Mouse (Mus musculus): Measurements from ENCODE around the gene Pdzk1ip1. TPM values are rescaled to one million over a fixed set of nuclear protein-coding genes. Genes with fewer than 3 reads are reported as not detected.
A peak's percentile ranks its signal among the peaks of the same experiment; 100 is the strongest.

Gene Pdzk1ip1
- polyA plus RNA-seq, 1 experiment: not detected

DNA sequence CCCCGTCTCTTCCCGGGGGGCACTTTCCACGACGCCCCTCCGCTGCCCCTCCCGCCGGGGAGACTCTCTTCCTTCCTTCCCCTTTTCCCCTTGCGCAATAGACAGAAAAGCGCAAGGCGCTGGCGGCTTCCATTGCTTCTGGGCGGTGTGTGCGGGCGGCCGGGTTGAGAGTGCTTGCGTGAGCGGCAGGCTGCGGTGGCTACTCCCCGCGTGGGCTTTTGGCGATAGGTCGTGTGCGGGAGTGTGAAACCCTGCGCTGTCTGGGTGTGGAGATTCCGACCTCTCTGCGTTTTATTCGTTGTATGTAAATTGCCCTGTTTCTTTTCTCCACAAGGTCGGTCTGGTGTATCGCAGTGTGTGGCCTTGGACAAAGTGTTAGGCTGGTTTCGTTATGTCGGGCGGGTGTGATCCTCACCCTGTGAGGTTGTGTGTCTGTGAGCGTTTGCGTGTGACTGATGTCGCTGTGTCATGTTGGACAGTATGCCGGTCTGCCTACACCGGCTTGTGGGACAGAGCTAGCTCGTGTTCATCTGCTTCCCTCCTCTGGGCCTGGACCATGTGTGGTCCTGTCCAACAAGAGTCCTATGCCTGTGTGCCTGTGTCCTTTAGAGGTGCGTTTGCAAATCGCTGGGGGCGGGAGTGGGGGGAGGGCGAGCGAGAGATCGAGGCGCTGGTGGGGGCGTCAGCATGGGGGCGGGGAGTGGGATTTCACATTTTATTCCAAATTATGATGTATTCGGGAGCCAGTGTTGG, 31.4 kb upstream of the Pdzk1ip1 start:
- H3K4me3 ChIP-seq (ENCODE audit: insufficient read depth, low read length): peak overlapping the region; percentile 18

GRCm38 (mm10) chr4:115057674-115058316, 30.7 kb upstream of the Pdzk1ip1 start:
- TF ChIP-seq CTCF (IDR thresholded peaks at IDR 0.05; ENCODE audit: borderline replicate concordance, insufficient read depth, low read length) (no peak), POLR2A (IDR thresholded peaks at IDR 0.05; ENCODE audit: low read depth, low read length) (no peak)
- H3K27ac ChIP-seq (ENCODE audit: insufficient read depth, low read length): no peak overlapping the region
- no peak overlapping the region for H3K4me3 ChIP-seq (ENCODE audit: insufficient read depth, low read length)
- H3K4me1 ChIP-seq (ENCODE audit: control insufficient read depth, insufficient read depth, low read length): no peaks in the 10 kb centered on the region; the same call in 1 of the 2 replicates

More for the DNA sequence above, 31.4 kb upstream of the Pdzk1ip1 start:
- TF ChIP-seq CTCF (IDR thresholded peaks at IDR 0.05; ENCODE audit: borderline replicate concordance, insufficient read depth, low read length) (no peak), POLR2A (IDR thresholded peaks at IDR 0.05; ENCODE audit: low read depth, low read length) (no peak)
- H3K27ac ChIP-seq (ENCODE audit: insufficient read depth, low read length): no peak overlapping the region
- H3K4me1 ChIP-seq (ENCODE audit: control insufficient read depth, insufficient read depth, low read length): no peaks in the 10 kb centered on the region; the same call in 1 of the 2 replicates

DNA sequence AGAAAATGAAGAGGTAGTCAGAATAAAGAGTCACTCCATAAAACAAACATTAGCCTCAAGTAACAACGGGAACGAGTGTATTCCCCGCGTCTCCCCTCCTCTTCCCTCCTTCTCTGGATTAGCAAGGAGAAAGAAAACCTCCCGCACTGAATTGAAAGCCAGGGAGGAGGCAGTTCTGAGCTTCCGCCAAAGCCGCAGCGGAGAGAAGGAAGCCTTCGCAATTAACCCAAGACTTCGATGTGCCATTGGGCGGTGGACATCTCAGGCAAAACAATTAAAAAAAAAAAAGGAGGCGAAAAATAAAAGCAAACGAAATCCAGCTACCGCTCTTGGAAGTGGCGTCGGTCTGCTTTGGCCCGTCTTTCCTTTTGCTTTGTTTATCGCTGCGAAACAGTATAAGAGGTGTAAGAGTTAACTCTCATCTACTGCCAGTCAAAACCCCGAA, 30.2 kb upstream of the Pdzk1ip1 start:
- TF ChIP-seq POLR2A (IDR thresholded peaks at IDR 0.05; ENCODE audit: low read depth, low read length) (no peak), CTCF (IDR thresholded peaks at IDR 0.05; ENCODE audit: borderline replicate concordance, insufficient read depth, low read length) (no peak)
- Histone ChIP-seq H3K4me1 (ENCODE audit: control insufficient read depth, insufficient read depth, low read length) (no peaks in the 10 kb centered on the region), H3K4me3 (ENCODE audit: insufficient read depth, low read length) (no peak overlapping the region), H3K27ac (ENCODE audit: insufficient read depth, low read length) (no peak overlapping the region)

GRCm38 (mm10) chr4:115058871-115059590, 29.5 kb upstream of the Pdzk1ip1 start:
- no peak overlapping the region for H3K27ac ChIP-seq (ENCODE audit: insufficient read depth, low read length)
- H3K4me3 ChIP-seq (ENCODE audit: insufficient read depth, low read length): no peak overlapping the region
- TF ChIP-seq POLR2A (IDR thresholded peaks at IDR 0.05; ENCODE audit: low read depth, low read length) (no peak), CTCF (IDR thresholded peaks at IDR 0.05; ENCODE audit: borderline replicate concordance, insufficient read depth, low read length) (no peak)
- H3K4me1 ChIP-seq (ENCODE audit: control insufficient read depth, insufficient read depth, low read length): no peaks in the 10 kb centered on the region

DNA sequence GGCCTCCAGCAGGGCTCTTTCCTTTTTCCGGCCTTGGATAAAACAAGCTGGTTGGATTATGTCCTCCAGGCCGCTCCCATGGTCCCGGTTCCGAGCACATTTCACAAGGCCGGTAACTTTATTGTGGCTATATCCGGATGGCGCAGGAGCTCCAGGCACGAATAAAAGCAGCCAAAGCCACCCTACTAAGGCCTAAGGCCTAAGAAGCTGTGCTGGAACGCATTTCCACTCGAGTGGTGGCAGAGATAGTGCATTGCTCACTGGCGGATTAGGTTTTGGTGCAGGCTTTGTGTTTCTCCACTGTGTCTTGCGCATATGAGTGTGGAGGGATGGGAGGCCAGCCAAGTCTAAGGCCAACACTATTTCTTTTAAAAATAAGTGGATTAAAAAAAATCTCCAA, 28.6 kb upstream of the Pdzk1ip1 start:
- H3K4me3 ChIP-seq (ENCODE audit: insufficient read depth, low read length): no peak overlapping the region
- TF ChIP-seq CTCF (IDR thresholded peaks at IDR 0.05; ENCODE audit: borderline replicate concordance, insufficient read depth, low read length) (no peak), POLR2A (IDR thresholded peaks at IDR 0.05; ENCODE audit: low read depth, low read length) (no peak)
- no peak overlapping the region for H3K27ac ChIP-seq (ENCODE audit: insufficient read depth, low read length)
- no peaks in the 10 kb centered on the region for H3K4me1 ChIP-seq (ENCODE audit: control insufficient read depth, insufficient read depth, low read length)

GRCm38 (mm10) chr4:115060753-115061152, 27.8 kb upstream of the Pdzk1ip1 start:
- H3K4me3 ChIP-seq (ENCODE audit: insufficient read depth, low read length): no peak overlapping the region
- TF ChIP-seq CTCF (IDR thresholded peaks at IDR 0.05; ENCODE audit: borderline replicate concordance, insufficient read depth, low read length): no peak
- no peak for TF ChIP-seq POLR2A (IDR thresholded peaks at IDR 0.05; ENCODE audit: low read depth, low read length)
- no peaks in the 10 kb centered on the region for H3K4me1 ChIP-seq (ENCODE audit: control insufficient read depth, insufficient read depth, low read length)
- H3K27ac ChIP-seq (ENCODE audit: insufficient read depth, low read length): no peak overlapping the region

GRCm38 (mm10) chr4:115062540-115062874, 26.0 kb upstream of the Pdzk1ip1 start:
- Histone ChIP-seq H3K4me3 (ENCODE audit: insufficient read depth, low read length) (no peak overlapping the region), H3K4me1 (ENCODE audit: control insufficient read depth, insufficient read depth, low read length) (no peaks in the 10 kb centered on the region), H3K27ac (ENCODE audit: insufficient read depth, low read length) (no peak overlapping the region)
- TF ChIP-seq CTCF (IDR thresholded peaks at IDR 0.05; ENCODE audit: borderline replicate concordance, insufficient read depth, low read length) (no peak), POLR2A (IDR thresholded peaks at IDR 0.05; ENCODE audit: low read depth, low read length) (no peak)

- Histone ChIP-seq H3K27ac (ENCODE audit: insufficient read depth, low read length) (no peak overlapping the region), H3K4me1 (ENCODE audit: control insufficient read depth, insufficient read depth, low read length) (no peaks in the 10 kb centered on the region), H3K4me3 (ENCODE audit: insufficient read depth, low read length) (peak overlapping the region; percentile 20)
- TF ChIP-seq CTCF (IDR thresholded peaks at IDR 0.05; ENCODE audit: borderline replicate concordance, insufficient read depth, low read length) (no peak), POLR2A (IDR thresholded peaks at IDR 0.05; ENCODE audit: low read depth, low read length) (no peak)
Measured at GRCm38 (mm10) chr4:115062875-115063517, 25.5 kb upstream of the Pdzk1ip1 start.

GRCm38 (mm10) chr4:115063518-115064239, 24.8 kb upstream of the Pdzk1ip1 start:
- H3K4me1 ChIP-seq (ENCODE audit: control insufficient read depth, insufficient read depth, low read length): no peaks in the 10 kb centered on the region
- TF ChIP-seq CTCF (IDR thresholded peaks at IDR 0.05; ENCODE audit: borderline replicate concordance, insufficient read depth, low read length): no peak
- no peak for TF ChIP-seq POLR2A (IDR thresholded peaks at IDR 0.05; ENCODE audit: low read depth, low read length)
- H3K4me3 ChIP-seq (ENCODE audit: insufficient read depth, low read length): no peak overlapping the region
- H3K27ac ChIP-seq (ENCODE audit: insufficient read depth, low read length): no peak overlapping the region

All from embryonic fibroblast, embryonic 13.5 days (primary cell).